Comparison of ENCODE assay signal across 11 mouse cellular contexts in the genomic region with DNA sequence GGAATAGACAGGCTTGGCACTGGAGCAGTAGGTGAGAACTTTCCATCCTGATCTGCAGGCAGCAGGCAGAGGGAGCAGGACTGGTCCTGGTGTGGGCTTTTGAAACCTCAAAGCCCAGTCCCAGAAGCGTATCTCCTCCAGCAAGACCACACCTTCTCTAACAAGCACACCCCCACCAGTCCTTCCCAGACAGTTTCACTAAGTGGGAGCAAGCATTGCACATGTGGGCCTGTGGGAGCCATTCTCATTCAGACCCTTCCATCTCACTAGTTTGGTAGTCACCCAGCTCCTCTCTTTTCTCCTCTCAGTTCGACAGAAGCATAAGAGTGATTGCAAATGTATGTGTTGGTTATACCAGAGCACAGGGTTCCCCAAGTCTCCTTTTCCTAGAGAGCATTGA.
"Had no signal": no experiment of that assay in that cellular context is flagged by ENCODE, and none has a peak within 500 bp of the region (broad histone marks: within the 10 kb centered on the region; RNA-seq: fewer than 3 reads in every experiment).

No protein-coding gene starts in this region.

- H3K9me3 ChIP-seq: limb, embryonic 12.5 days; liver, embryonic 15.5 days; midbrain, embryonic 13.5 days had no signal

- H3K4me2 ChIP-seq: limb, embryonic 12.5 days; liver, embryonic 15.5 days; lung, embryonic 14.5 days; midbrain, embryonic 13.5 days had no signal

- H3K27ac ChIP-seq: limb, embryonic 12.5 days; liver, embryonic 15.5 days; macrophage; midbrain, embryonic 13.5 days; stomach, postnatal 0 days had no signal

- DNase-seq: kidney, postnatal 36 days; lung, embryonic 14.5 days; lung, postnatal 14 days; right cerebral cortex, adult 18-20 months; right cerebral cortex, postnatal 25 days; thymus, postnatal 4 days had no signal

- H3K4me3 ChIP-seq: limb, embryonic 12.5 days; liver, embryonic 15.5 days; midbrain, embryonic 13.5 days had no signal

- ATAC-seq: midbrain, embryonic 13.5 days had no signal

- H3K9ac ChIP-seq: limb, embryonic 12.5 days; liver, embryonic 15.5 days; lung, embryonic 14.5 days; midbrain, embryonic 13.5 days had no signal

- H3K27me3 ChIP-seq: limb, embryonic 12.5 days; liver, embryonic 15.5 days; midbrain, embryonic 13.5 days had no signal

- H3K36me3 ChIP-seq: midbrain, embryonic 13.5 days had no signal
